Mouse (Mus musculus): ENCODE results near the gene Slc35d3.

DNA sequence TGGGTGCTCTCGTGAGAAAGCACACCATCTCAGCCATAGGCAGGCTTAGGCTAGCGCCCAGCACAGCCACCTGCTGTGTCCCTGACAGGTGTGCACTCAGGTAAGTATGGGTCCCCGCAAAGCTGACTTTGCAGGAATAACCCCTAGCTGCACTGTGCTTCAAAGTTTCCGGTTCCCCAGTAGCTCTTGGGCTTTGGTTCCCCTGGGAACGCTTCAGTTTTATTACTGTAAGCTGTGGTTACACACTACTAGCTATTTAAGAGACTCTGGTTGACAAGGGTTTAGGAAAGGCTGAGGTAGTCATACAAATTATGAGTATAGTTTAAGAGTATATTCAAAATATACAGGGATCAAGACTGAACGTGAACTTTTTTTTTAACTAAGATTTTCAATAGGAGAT lies 1.5 kb upstream of the Slc35d3 start:
- TF ChIP-seq POLR2A (IDR thresholded peaks at IDR 0.05; ENCODE audit: control insufficient read depth, low read depth, low read length): no peak
- no peak for TF ChIP-seq CTCF (IDR thresholded peaks at IDR 0.05; ENCODE audit: control insufficient read depth, insufficient read depth, insufficient replicate concordance, low read depth, low read length)

All from testis, adult 2 months (tissue).